Mouse (Mus musculus) erythroblast, embryonic 14.5 days (primary cell): ENCODE data around the gene Dmd.

Experiments used
- GATA1 ChIP-seq: IDR thresholded peaks from 2 replicates; pipeline ENCODE4 v1.6.1; 2012; ENCODE audit warnings: low read length, inconsistent platforms, mixed read lengths
- TAL1 ChIP-seq: IDR thresholded peaks from 3 replicates; pipeline ENCODE4 v1.6.1; 2012; ENCODE audit warnings: low read length, inconsistent platforms, mixed read lengths

GRCm38 (mm10) chrX:85048141-85049110 is 2099.8 kb downstream of the Dmd start:
- TF ChIP-seq GATA1 (no peak), TAL1 (no peak)
